Mouse (Mus musculus) small intestine, adult 2 months (tissue): ENCODE data around the gene Gm3685.
"Not testable (repeated sequence)": the region's sequence is repeated elsewhere in the genome, so short reads cannot be mapped to it uniquely, and the experiment has no call there.

Experiments
- CTCF ChIP-seq: fragments of 200-500 bp; IDR thresholded peaks from 2 replicates; pipeline ENCODE4 v1.5.1; 2012; ENCODE audit warnings: low read depth, mild to moderate bottlenecking, control low read depth, inconsistent platforms, low read length, moderate library complexity, mixed read lengths; ENCODE audit not compliant: insufficient replicate concordance, insufficient read length; ENCODE audit errors: extremely low read depth
- POLR2A ChIP-seq: fragments of 200-500 bp; IDR thresholded peaks from 2 replicates; pipeline ENCODE4 v1.6.1; 2012; ENCODE audit warnings: low read depth, mild to moderate bottlenecking, control low read depth, inconsistent platforms, low read length, moderate library complexity

DNA sequence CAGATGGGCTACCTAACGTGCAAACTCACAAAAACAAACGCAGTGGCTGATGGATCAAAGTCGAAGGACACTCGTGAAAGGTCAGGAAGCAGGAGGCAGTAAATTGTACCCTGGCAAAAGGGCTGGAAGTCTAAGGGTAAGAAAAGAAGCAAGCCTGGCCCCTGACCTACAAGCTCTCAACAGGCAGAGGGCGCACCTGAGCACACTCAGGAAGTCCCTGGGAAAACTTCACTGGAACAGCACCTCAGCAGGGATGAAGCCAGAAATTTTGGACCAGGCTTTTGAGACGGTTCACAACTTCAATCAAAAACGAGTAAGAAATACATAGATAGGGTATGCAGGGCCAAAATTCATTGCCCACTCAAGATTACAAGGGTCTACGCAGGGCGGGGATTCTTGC, 18.5 kb downstream of the Gm3685 start:
- TF ChIP-seq CTCF, POLR2A: not testable (repeated sequence)
